Mouse (Mus musculus) megakaryocyte, embryonic 14.5 days (primary cell): Measurements from ENCODE around the gene Sfta2. TPM values are rescaled to one million over a fixed set of nuclear protein-coding genes. Genes with fewer than 3 reads are reported as not detected.

Source experiments
- H3K27me3 ChIP-seq: replicated peaks from 2 replicates; pipeline ENCODE3; 2012; ENCODE audit warnings: inconsistent platforms
- H3K36me3 ChIP-seq: replicated peaks from 2 replicates; pipeline ENCODE3; 2012; ENCODE audit warnings: low read length, inconsistent platforms, mixed read lengths
- H3K4me1 ChIP-seq: 2 replicates; pipeline ENCODE4 v1.6.1; 2012; ENCODE audit warnings: inconsistent platforms
- H3K4me3 ChIP-seq: replicated peaks from 2 replicates; pipeline ENCODE3; 2012; ENCODE audit warnings: moderate library complexity, mild to moderate bottlenecking, inconsistent platforms
- H3K9me3 ChIP-seq: 2 replicates; pipeline ENCODE4 v1.6.1; 2012; ENCODE audit warnings: inconsistent platforms
- FLI1 ChIP-seq: IDR thresholded peaks from 2 replicates; pipeline ENCODE4 v1.6.1; 2012; ENCODE audit warnings: low read length, inconsistent platforms, mixed read lengths
- GATA1 ChIP-seq: IDR thresholded peaks from 3 replicates; pipeline ENCODE4 v1.6.1; 2012; ENCODE audit warnings: mixed read lengths, low read length, inconsistent platforms, borderline replicate concordance
- polyA plus RNA-seq: library from polyadenylated mRNA; stranded (reverse); fragments of >175 nt; gene quantifications from 2 replicates; pipeline ENCODE4 v1.2.3, GENCODE M21; 2012; ENCODE audit warnings: low replicate concordance; ENCODE audit not compliant: insufficient read depth

Sfta2 gene
- not detected in 2 replicates for polyA plus RNA-seq

DNA sequence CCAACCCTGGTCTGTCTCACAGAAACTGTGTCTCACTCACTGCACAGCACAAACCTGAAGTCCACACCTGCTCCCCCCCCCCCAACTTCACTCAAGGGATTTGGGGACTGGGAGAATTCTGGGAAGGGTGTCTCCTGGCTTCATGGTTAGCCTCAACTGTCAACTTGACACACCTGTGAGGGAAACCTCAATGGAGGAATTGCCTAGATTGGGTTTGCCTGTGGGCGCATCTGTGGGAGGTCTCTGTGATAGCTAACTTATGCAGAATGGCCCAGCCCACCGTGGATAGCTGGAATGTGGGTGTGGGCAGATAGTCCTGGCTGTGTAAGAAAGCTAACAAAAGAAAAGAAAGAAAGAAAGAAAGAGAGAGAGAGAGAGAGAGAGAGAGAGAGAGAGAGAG lies at the start of gene Sfta2:
TSS of gene Sfta2 (plus strand) at position 301 of the 400 bp plus-strand sequence.
- Histone ChIP-seq H3K36me3 (no peaks in the 10 kb centered on the region), H3K27me3 (peaks cover 32% of the 10 kb centered on the region), H3K9me3 (peaks cover 21% of the 10 kb centered on the region), H3K4me3 (no peak within 1 kb of the TSS), H3K4me1 (no peaks in the 10 kb centered on the region)
- no peak for TF ChIP-seq FLI1
- TF ChIP-seq GATA1: no peak

DNA sequence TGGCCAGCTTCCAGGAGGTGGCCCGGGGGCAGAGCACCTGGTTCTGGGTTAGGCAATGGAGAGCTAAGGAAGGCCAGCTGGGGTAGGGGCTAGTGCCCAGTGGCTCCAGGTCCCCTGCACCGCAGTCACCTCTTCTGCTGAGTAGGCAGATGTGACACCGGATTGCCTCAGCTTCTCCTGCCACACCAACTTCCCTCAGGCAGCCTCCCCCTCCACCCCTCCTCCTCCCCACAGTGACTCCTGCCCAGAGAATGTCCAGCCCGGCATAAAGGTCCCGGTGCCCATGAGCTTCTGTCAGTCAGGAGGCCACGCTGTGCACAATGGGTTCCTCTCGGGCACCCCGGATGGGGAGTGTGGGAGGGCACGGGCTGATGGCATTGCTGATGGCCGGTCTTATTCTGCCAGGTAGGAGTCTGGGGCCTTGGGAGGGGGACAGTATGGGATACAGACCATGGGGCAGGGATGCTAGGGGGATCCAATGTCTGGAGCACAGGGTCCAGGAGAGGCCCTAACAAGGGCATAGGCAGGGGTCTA lies 49.4 kb upstream of the Sfta2 start, which contains the start of gene Cdsn:
TSS of gene Cdsn (plus strand) at position 248 of the 534 bp plus-strand sequence.
- Histone ChIP-seq H3K4me1 (peaks cover 7% of the 10 kb centered on the region), H3K36me3 (no peaks in the 10 kb centered on the region), H3K9me3 (peaks cover 30% of the 10 kb centered on the region), H3K27me3 (peaks cover 67% of the 10 kb centered on the region), H3K4me3 (no peak within 1 kb of the TSS)
- TF ChIP-seq FLI1 (no peak), GATA1 (no peak)

DNA sequence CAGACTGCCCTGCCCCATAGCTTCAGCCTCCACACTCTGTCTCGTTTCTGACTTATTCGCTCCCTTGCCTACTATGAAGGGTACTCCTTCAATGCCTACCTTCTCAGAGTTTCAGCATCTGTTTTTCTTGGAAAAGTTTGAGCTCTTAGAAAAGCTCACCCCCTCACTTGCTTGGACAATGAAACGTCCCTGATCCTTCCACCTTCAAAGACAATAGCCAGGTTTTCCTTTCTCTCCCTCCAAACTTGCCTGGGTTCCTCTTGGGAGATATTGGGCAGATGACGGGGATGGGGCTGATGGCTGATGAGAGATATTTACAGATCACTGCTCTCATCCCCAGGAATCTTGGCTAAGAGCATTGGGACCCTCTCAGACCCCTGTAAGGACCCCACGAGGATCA lies 47.0 kb upstream of the Sfta2 start:
- Histone ChIP-seq H3K4me3 (no peak overlapping the region), H3K4me1 (peaks cover 5% of the 10 kb centered on the region), H3K9me3 (peaks cover 30% of the 10 kb centered on the region), H3K36me3 (no peaks in the 10 kb centered on the region), H3K27me3 (peaks cover 56% of the 10 kb centered on the region)
- no peak for TF ChIP-seq FLI1
- TF ChIP-seq GATA1: no peak

DNA sequence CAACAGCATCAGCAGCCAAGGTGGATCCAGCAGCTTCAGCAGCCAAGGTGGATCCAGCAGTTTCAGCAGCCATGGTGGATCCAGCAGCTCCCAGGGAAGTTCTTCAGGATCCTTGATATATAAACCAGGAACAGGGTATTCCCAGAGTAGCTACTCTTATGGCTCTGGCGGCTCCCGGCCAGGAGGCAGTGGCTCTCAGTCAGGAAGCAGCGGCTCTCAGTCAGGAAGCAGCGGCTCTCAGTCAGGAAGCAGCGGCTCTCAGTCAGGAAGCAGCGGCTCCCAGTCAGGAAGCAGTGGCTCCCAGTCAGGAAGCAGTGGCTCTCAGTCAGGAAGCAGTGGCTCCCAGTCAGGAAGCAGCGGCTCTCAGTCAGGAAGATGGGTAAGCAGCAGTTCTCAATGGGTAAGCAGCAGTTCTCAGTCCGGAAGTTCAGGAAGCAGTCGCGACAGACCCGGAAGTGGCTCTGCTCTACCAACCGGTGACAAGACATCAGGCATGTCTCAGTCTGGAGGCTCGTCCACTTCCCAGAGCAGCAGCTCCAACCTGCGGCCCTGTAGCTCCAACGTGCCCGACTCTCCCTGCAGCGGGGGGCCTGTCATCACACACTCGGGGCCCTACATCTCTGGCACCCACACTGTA lies 46.5 kb upstream of the Sfta2 start:
- TF ChIP-seq GATA1: no peak
- TF ChIP-seq FLI1: no peak
- no peaks in the 10 kb centered on the region; the same call in 1 of the 2 replicates for H3K4me1 ChIP-seq

DNA sequence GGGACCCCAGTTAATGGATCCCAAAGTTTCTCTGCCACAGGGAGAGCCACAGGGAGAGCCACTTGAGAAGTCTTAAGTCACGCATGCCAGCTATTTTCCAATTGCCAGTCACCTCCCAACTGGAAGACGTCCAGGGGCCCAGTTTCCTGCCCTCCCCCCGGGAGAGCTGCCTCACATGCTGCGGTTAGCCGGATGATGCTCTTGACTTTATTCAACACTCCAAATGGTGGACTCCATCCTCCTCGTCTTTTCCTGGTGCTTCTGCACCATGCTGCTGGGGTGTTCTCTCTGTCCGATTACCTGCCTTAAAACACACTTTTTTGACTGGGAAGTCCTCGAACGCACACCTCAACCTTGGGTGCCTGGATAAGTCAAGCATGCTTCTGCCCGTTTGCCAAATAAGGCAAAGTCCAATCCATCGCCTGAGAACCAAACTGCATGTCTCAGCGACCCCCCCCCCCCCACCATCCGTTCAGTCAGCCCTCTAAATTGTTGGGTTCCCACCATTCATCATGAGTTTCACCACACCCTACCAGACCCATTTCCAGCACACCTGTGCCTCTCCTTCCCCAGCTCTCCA lies 45.1 kb upstream of the Sfta2 start:
- Histone ChIP-seq H3K9me3 (peaks cover 30% of the 10 kb centered on the region), H3K4me3 (no peak overlapping the region), H3K36me3 (no peaks in the 10 kb centered on the region), H3K27me3 (peaks cover 53% of the 10 kb centered on the region), H3K4me1 (no peaks in the 10 kb centered on the region; the same call in 1 of the 2 replicates)
- TF ChIP-seq GATA1 (no peak), FLI1 (no peak)

More for the DNA sequence above, 46.5 kb upstream of the Sfta2 start:
- Histone ChIP-seq H3K4me3 (no peak overlapping the region), H3K36me3 (no peaks in the 10 kb centered on the region), H3K27me3 (peaks cover 55% of the 10 kb centered on the region), H3K9me3 (peaks cover 30% of the 10 kb centered on the region)

DNA sequence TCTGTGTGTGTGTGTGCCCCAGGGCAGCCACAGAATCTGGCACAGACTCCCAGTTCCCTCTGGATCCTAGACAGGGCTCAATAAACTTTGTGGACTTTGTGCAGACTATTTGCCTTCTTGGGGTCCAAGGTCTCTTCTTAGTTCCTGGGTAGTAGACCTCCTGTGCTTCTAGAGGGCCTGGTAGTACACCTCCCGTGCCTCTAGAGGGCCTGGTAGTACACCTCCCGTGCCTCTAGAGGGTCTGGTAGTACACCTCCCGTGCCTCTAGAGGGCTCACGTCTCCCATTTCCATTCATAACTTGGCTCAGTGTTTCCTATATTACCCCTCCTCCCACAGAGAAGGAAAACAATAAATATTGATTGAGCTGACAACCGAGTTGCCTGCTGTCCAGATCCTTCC lies 44.5 kb upstream of the Sfta2 start:
- Histone ChIP-seq H3K4me3 (no peak overlapping the region), H3K4me1 (no peaks in the 10 kb centered on the region; the same call in 1 of the 2 replicates), H3K36me3 (no peaks in the 10 kb centered on the region), H3K9me3 (peaks cover 30% of the 10 kb centered on the region), H3K27me3 (peaks cover 50% of the 10 kb centered on the region)
- TF ChIP-seq FLI1: no peak
- TF ChIP-seq GATA1: no peak

DNA sequence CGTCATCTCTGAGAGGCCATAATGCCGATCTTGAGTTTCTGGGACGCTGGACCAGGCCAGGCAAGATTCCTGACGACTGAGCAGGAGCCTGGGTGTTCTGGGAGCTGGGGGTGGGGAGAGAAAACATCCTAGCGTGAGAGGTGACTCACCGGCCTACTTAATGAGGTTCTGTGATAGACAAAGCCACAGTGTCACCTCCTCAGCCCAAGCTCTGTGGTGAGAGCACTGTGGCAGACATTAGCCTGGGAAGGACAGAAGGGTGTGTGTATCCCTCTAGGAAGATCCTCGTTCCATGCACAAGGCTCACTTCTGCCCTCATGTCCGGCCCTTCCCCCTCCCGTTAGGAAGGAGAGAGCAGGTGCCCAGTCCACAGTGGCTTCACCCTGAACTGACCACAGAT lies 44.0 kb upstream of the Sfta2 start:
- TF ChIP-seq FLI1 (no peak), GATA1 (no peak)
- peaks cover 46% of the 10 kb centered on the region for H3K27me3 ChIP-seq
- H3K36me3 ChIP-seq: no peaks in the 10 kb centered on the region
- H3K4me1 ChIP-seq: no peaks in the 10 kb centered on the region; the same call in 1 of the 2 replicates
- H3K9me3 ChIP-seq: peaks cover 30% of the 10 kb centered on the region
- H3K4me3 ChIP-seq: no peak overlapping the region

DNA sequence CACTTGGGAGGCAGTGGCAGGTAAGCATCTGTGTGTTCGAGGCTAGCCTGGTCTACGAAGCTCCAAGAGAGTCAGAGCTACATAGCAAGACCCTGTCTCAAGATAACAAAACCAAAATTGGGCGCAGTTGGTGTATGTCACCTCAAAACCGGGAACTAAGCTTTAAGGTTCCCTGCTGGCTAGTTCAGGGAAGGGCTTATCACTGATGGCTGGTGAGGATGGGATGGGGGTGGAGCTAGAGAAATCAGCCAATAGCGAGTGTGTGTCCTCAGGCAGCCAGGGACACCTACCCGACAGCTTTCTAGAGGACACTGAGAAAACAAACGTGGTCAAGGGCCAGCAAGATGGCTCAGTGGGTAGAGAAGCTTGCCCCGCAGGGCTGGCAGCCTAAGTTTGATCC lies 43.1 kb upstream of the Sfta2 start:
- Histone ChIP-seq H3K36me3 (no peaks in the 10 kb centered on the region), H3K4me3 (no peak overlapping the region)
- no peak for TF ChIP-seq GATA1
- no peak for TF ChIP-seq FLI1

DNA sequence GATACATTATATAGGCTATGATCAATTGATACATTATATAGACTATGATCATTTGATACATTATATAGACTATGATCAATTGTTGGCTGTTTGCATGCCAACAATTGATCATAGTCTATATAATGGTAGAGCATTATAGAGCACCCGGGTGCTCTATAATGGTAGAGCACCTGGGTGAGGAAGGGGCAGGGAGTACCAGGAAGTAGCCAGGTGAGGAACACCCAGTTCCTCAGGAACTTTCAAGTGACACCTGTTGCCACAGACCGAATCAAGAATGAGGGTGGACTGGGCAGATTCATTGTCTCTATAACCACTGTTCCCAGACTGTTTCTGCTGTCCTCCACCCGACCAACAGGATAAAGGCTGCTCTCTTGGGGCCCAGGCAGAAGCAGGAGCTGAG lies 34.2 kb upstream of the Sfta2 start, which contains the start of gene 2300002M23Rik:
TSS of gene 2300002M23Rik (plus strand) at position 301 of the 400 bp plus-strand sequence.
- no peaks in the 10 kb centered on the region for H3K36me3 ChIP-seq
- H3K27me3 ChIP-seq: peaks cover 55% of the 10 kb centered on the region
- H3K4me1 ChIP-seq: peaks cover 14% of the 10 kb centered on the region
- peaks cover 10% of the 10 kb centered on the region for H3K9me3 ChIP-seq
- no peak within 1 kb of the TSS for H3K4me3 ChIP-seq
- no peak for TF ChIP-seq GATA1
- TF ChIP-seq FLI1: no peak

More for the DNA sequence above, 43.1 kb upstream of the Sfta2 start:
- Histone ChIP-seq H3K4me1 (no peaks in the 10 kb centered on the region; the same call in 1 of the 2 replicates), H3K9me3 (peaks cover 30% of the 10 kb centered on the region), H3K27me3 (peaks cover 45% of the 10 kb centered on the region)

DNA sequence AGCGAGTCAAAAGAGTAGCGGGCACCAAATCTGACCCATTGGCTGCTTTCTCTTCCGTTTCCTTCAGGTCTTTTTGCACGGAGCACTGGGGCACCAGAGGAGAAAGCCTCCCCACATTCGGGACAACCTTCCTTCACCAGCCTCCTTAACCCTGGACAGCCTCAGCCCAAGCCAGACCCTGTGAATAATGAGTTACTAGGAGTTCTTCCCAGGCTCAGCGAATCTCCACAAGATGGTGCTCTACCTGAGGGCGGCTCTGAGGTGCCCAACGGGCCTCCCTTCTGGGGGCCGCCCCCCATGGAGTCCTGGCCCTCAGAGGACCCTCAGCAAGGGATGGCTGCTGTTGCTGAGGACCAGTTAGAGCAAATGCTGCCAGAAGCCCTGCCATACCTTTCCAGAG lies 33.6 kb upstream of the Sfta2 start:
- peaks cover 11% of the 10 kb centered on the region for H3K9me3 ChIP-seq
- peaks cover 51% of the 10 kb centered on the region for H3K27me3 ChIP-seq
- H3K4me3 ChIP-seq: no peak overlapping the region
- H3K4me1 ChIP-seq: peaks cover 14% of the 10 kb centered on the region
- no peak for TF ChIP-seq FLI1
- no peak for TF ChIP-seq GATA1
- H3K36me3 ChIP-seq: no peaks in the 10 kb centered on the region
